Mouse (Mus musculus) CH12.LX (cell line): ENCODE results near the gene Slc47a2. TPM values are rescaled to one million over a fixed set of nuclear protein-coding genes. Genes with fewer than 3 reads are reported as not detected.

ENCODE experiments used
- DNase-seq: peaks from one replicate; pipeline ENCODE4 v3.0.0-alpha.2; 2013; ENCODE audit errors: extremely low read depth
- H3K27ac ChIP-seq: 2 replicates; pipeline ENCODE4 v1.5.1; 2012; ENCODE audit warnings: low read depth, mild to moderate bottlenecking, control low read depth, moderate library complexity; ENCODE audit not compliant: insufficient read depth
- H3K27me3 ChIP-seq: replicated peaks from 2 replicates; pipeline ENCODE3; 2012; ENCODE audit warnings: inconsistent platforms
- H3K36me3 ChIP-seq, 2 experiments: replicated peaks in 1 of 2; 2 replicates each; pipeline versions ENCODE3 to v1.6.1; 2012; ENCODE audit warnings: inconsistent platforms in 1 of 2, low read length in 1 of 2, mild to moderate bottlenecking in 1 of 2, mixed read lengths in 1 of 2, moderate library complexity in 1 of 2; ENCODE audit not compliant: control insufficient read depth in 1 of 2, insufficient read depth in 1 of 2
- H3K4me1 ChIP-seq, 2 experiments: 2 replicates each; pipeline ENCODE4 v1.6.1; 2012; ENCODE audit warnings: inconsistent platforms in 1 of 2, moderate library complexity in 1 of 2; ENCODE audit not compliant: insufficient read depth in 2 of 2, control insufficient read depth in 1 of 2
- H3K4me2 ChIP-seq: 2 replicates; pipeline ENCODE4 v1.6.1; 2012; ENCODE audit warnings: low read depth, mild to moderate bottlenecking, control low read depth; ENCODE audit not compliant: poor library complexity, insufficient read depth, severe bottlenecking
- H3K4me3 ChIP-seq, 3 experiments: fragments of 150-350 bp in 1 of 3; sonication (generic) in 1 of 3; replicated peaks in 1 of 3; 2 replicates each; pipeline versions ENCODE3 to v1.5.1; 2011 to 2012; ENCODE audit warnings: low read depth in 2 of 3, low read length in 2 of 3, mild to moderate bottlenecking in 2 of 3, moderate library complexity in 2 of 3, control low read depth in 1 of 3, improper control_type of control experiment in 1 of 3, inconsistent platforms in 1 of 3, mixed read lengths in 1 of 3; ENCODE audit not compliant: poor library complexity in 1 of 3
- H3K79me2 ChIP-seq: replicated peaks from 2 replicates; pipeline ENCODE4 v1.6.1; 2012; ENCODE audit warnings: mild to moderate bottlenecking, moderate library complexity; ENCODE audit not compliant: control insufficient read depth, poor library complexity, insufficient read depth, severe bottlenecking; ENCODE audit errors: extremely low read depth
- H3K9ac ChIP-seq: 2 replicates; pipeline ENCODE4 v1.6.1; 2012; ENCODE audit warnings: low read depth, mild to moderate bottlenecking, control low read depth, moderate library complexity; ENCODE audit not compliant: insufficient read depth
- H3K9me3 ChIP-seq: replicated peaks from 2 replicates; pipeline ENCODE3; 2012; ENCODE audit warnings: low read length, inconsistent platforms, mixed read lengths
- BHLHE40 ChIP-seq: IDR thresholded peaks from 2 replicates; pipeline ENCODE4 v1.6.1; 2011; ENCODE audit warnings: mild to moderate bottlenecking, low read depth, low read length, improper control_type of control experiment
- CHD1 ChIP-seq: IDR thresholded peaks from 2 replicates; pipeline ENCODE4 v1.6.1; 2012; ENCODE audit warnings: low read depth, low read length, improper control_type of control experiment, inconsistent platforms
- CHD2 ChIP-seq: IDR thresholded peaks from 2 replicates; pipeline ENCODE4 v1.6.1; 2011; ENCODE audit warnings: low read length, improper control_type of control experiment
- CTCF ChIP-seq, 2 experiments: IDR thresholded peaks in 1 of 2; conservative IDR thresholded peaks in 1 of 2; 2 replicates each; pipeline ENCODE4 v1.5.1; 2011 to 2012; ENCODE audit warnings: low read depth in 2 of 2, low read length in 2 of 2, improper control_type of control experiment in 1 of 2, inconsistent platforms in 1 of 2, mild to moderate bottlenecking in 1 of 2, moderate library complexity in 1 of 2
- E2F4 ChIP-seq: IDR thresholded peaks from 2 replicates; pipeline ENCODE4 v1.6.1; 2011; ENCODE audit warnings: low read depth, low read length, improper control_type of control experiment; ENCODE audit not compliant: insufficient replicate concordance
- ELF1 ChIP-seq: IDR thresholded peaks from 2 replicates; pipeline ENCODE4 v1.6.1; 2014; ENCODE audit warnings: low read depth, mild to moderate bottlenecking, inconsistent platforms, low read length, improper control_type of control experiment
- EP300 ChIP-seq: IDR thresholded peaks from 2 replicates; pipeline ENCODE4 v1.6.1; 2011; ENCODE audit warnings: low read length, improper control_type of control experiment
- ETS1 ChIP-seq: conservative IDR thresholded peaks from 2 replicates; pipeline ENCODE4 v1.6.1; 2012; ENCODE audit warnings: low read depth, mild to moderate bottlenecking, inconsistent platforms, low read length, improper control_type of control experiment, moderate library complexity
- GABPA ChIP-seq: IDR thresholded peaks from 2 replicates; pipeline ENCODE4 v1.6.1; 2012; ENCODE audit warnings: low read depth, low read length, improper control_type of control experiment, inconsistent platforms; ENCODE audit not compliant: insufficient replicate concordance
- HCFC1 ChIP-seq: IDR thresholded peaks from 2 replicates; pipeline ENCODE4 v1.6.1; 2012; ENCODE audit warnings: low read depth, mild to moderate bottlenecking, inconsistent platforms, low read length, improper control_type of control experiment
- IRF4 ChIP-seq: IDR thresholded peaks from 2 replicates; pipeline ENCODE4 v1.6.1; 2014; ENCODE audit warnings: low read depth, mild to moderate bottlenecking, inconsistent platforms, low read length, improper control_type of control experiment
- JUN ChIP-seq: IDR thresholded peaks from 2 replicates; pipeline ENCODE4 v1.6.1; 2011; ENCODE audit warnings: low read depth, mild to moderate bottlenecking, low read length, improper control_type of control experiment, moderate library complexity; ENCODE audit not compliant: insufficient read depth
- JUND ChIP-seq: conservative IDR thresholded peaks from 2 replicates; pipeline ENCODE4 v1.6.1; 2011; ENCODE audit warnings: low read depth, low read length, improper control_type of control experiment
- KAT2A ChIP-seq: IDR thresholded peaks from 2 replicates; pipeline ENCODE4 v1.6.1; 2012; ENCODE audit warnings: low read length, improper control_type of control experiment, inconsistent platforms; ENCODE audit not compliant: insufficient replicate concordance
- MAFK ChIP-seq: IDR thresholded peaks from 2 replicates; pipeline ENCODE4 v1.6.1; 2011; ENCODE audit warnings: low read length, improper control_type of control experiment; ENCODE audit not compliant: insufficient replicate concordance
- MAX ChIP-seq: IDR thresholded peaks from 2 replicates; pipeline ENCODE4 v1.6.1; 2011; ENCODE audit warnings: low read length, improper control_type of control experiment
- MAZ ChIP-seq: IDR thresholded peaks from 2 replicates; pipeline ENCODE4 v1.6.1; 2012; ENCODE audit warnings: low read depth, mild to moderate bottlenecking, inconsistent platforms, low read length, improper control_type of control experiment, moderate library complexity
- MEF2A ChIP-seq: IDR thresholded peaks from 2 replicates; pipeline ENCODE4 v1.6.1; 2014; ENCODE audit warnings: low read depth, mild to moderate bottlenecking, inconsistent platforms, low read length, improper control_type of control experiment, borderline replicate concordance
- MXI1 ChIP-seq: IDR thresholded peaks from 2 replicates; pipeline ENCODE4 v1.6.1; 2011; ENCODE audit warnings: mild to moderate bottlenecking, low read depth, low read length, improper control_type of control experiment
- MYC ChIP-seq: IDR thresholded peaks from 2 replicates; pipeline ENCODE4 v1.6.1; 2011; ENCODE audit warnings: low read depth, mild to moderate bottlenecking, improper control_type of control experiment, low read length
- NELFE ChIP-seq: IDR thresholded peaks from 2 replicates; pipeline ENCODE4 v1.6.1; 2011; ENCODE audit warnings: low read depth, low read length, improper control_type of control experiment
- NRF1 ChIP-seq: IDR thresholded peaks from 2 replicates; pipeline ENCODE4 v1.6.1; 2014; ENCODE audit warnings: low read depth, mild to moderate bottlenecking, inconsistent platforms, low read length, improper control_type of control experiment, moderate library complexity
- PAX5 ChIP-seq: IDR thresholded peaks from 2 replicates; pipeline ENCODE4 v1.6.1; 2012; ENCODE audit warnings: low read length, inconsistent platforms, mixed read lengths
- POLR2A ChIP-seq: IDR thresholded peaks from 2 replicates; pipeline ENCODE4 v1.6.1; 2011; ENCODE audit warnings: low read depth, mild to moderate bottlenecking, improper control_type of control experiment, low read length
- POLR2AphosphoS2 ChIP-seq: IDR thresholded peaks from 2 replicates; pipeline ENCODE4 v1.6.1; 2011; ENCODE audit warnings: low read depth, low read length, improper control_type of control experiment
- RAD21 ChIP-seq: IDR thresholded peaks from 2 replicates; pipeline ENCODE4 v1.6.1; 2011; ENCODE audit warnings: low read depth, mild to moderate bottlenecking, low read length, improper control_type of control experiment, moderate library complexity
- RCOR1 ChIP-seq: conservative IDR thresholded peaks from 2 replicates; pipeline ENCODE4 v1.6.1; 2012; ENCODE audit warnings: low read depth, mild to moderate bottlenecking, inconsistent platforms, low read length, improper control_type of control experiment
- SIN3A ChIP-seq: IDR thresholded peaks from 2 replicates; pipeline ENCODE4 v1.6.1; 2012; ENCODE audit warnings: low read length, improper control_type of control experiment, inconsistent platforms
- SMC3 ChIP-seq: IDR thresholded peaks from 2 replicates; pipeline ENCODE4 v1.6.1; 2011; ENCODE audit warnings: low read depth, low read length, improper control_type of control experiment
- TBP ChIP-seq: conservative IDR thresholded peaks from 2 replicates; pipeline ENCODE4 v1.6.1; 2011; ENCODE audit warnings: low read depth, low read length, improper control_type of control experiment
- TCF12 ChIP-seq: IDR thresholded peaks from 2 replicates; pipeline ENCODE4 v1.6.1; 2014; ENCODE audit warnings: low read depth, mild to moderate bottlenecking, inconsistent platforms, low read length, improper control_type of control experiment
- UBTF ChIP-seq: IDR thresholded peaks from 2 replicates; pipeline ENCODE4 v1.6.1; 2012; ENCODE audit warnings: low read depth, mild to moderate bottlenecking, inconsistent platforms, low read length, improper control_type of control experiment, moderate library complexity
- USF1 ChIP-seq: IDR thresholded peaks from 2 replicates; pipeline ENCODE4 v1.6.1; 2014; ENCODE audit warnings: low read depth, mild to moderate bottlenecking, inconsistent platforms, low read length, improper control_type of control experiment
- USF2 ChIP-seq: conservative IDR thresholded peaks from 2 replicates; pipeline ENCODE4 v1.6.1; 2011; ENCODE audit warnings: low read depth, low read length, improper control_type of control experiment
- ZC3H11A ChIP-seq: IDR thresholded peaks from 2 replicates; pipeline ENCODE4 v1.6.1; 2012; ENCODE audit warnings: low read depth, mild to moderate bottlenecking, inconsistent platforms, low read length, improper control_type of control experiment
- ZKSCAN1 ChIP-seq: IDR thresholded peaks from 2 replicates; pipeline ENCODE4 v1.6.1; 2012; ENCODE audit warnings: low read depth, inconsistent platforms, low read length, improper control_type of control experiment, borderline replicate concordance
- ZMIZ1 ChIP-seq: IDR thresholded peaks from 2 replicates; pipeline ENCODE4 v1.6.1; 2012; ENCODE audit warnings: low read depth, mild to moderate bottlenecking, inconsistent platforms, low read length, improper control_type of control experiment
- ZNF384 ChIP-seq: IDR thresholded peaks from 2 replicates; pipeline ENCODE4 v1.6.1; 2012; ENCODE audit warnings: low read depth, low read length, improper control_type of control experiment, inconsistent platforms
- dilution Hi-C: fragments of 300-500 bp; cut with MboI; formaldehyde crosslinking; loops from 2 replicates; pipeline ENCODE4 v1.14.3; 2020; ENCODE audit warnings: low sequenced_read_pairs; ENCODE audit not compliant: extremely low pct_unique_long_range_greater_than_20kb, extremely low pct_ligation_motif_present
- in situ Hi-C: fragments of 300-500 bp; cut with MboI; formaldehyde crosslinking; loops from 3 replicates; pipeline ENCODE4 v1.14.3; 2019; ENCODE audit warnings: low sequenced_read_pairs, low pct_ligation_motif_present, low pct_unique_long_range_greater_than_20kb, mixed read lengths
- polyA plus RNA-seq: library from polyadenylated mRNA; unstranded; fragments of >175 nt; gene quantifications from 2 replicates; pipeline ENCODE4 v1.2.1, GENCODE M21; 2012; ENCODE audit warnings: low read depth; ENCODE audit not compliant: insufficient read length
- total RNA-seq, 2 experiments: library from RNA; depleted of rRNA; stranded (reverse); fragments of 300-350 nt in 1 of 2; fragments of >200 nt in 1 of 2; gene quantifications; 2 replicates each; pipeline ENCODE4 v1.2.3; 2012 to 2014

The Slc47a2 gene
- total and polyA plus RNA-seq, 3 experiments = 0.08 to 0.68 (median 0.39) TPM

DNA sequence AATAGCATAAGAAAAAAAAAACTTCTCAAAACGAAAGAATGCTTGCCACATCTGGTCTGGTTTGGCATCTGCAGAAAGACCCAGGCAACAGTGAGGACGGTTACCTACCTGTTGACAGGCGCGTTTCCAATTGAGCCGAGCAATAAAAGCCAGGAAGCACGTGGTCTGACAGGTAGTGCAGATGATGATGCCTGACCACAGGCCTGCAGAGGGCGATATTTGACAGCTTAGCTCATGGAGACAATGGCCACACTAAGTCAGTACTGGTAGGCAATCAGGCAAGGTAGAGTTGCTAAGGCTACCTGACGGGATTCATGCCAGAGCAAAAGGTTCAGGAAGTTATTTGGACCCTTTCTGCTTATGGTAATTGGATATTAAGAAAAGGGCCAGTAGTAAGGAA lies 6.7 kb upstream of the Slc47a2 start:
- Histone ChIP-seq H3K4me1 (no peaks in the 10 kb centered on the region), H3K4me3 (no peak overlapping the region), H3K9me3 (no peaks in the 10 kb centered on the region), H3K27me3 (peaks cover 2% of the 10 kb centered on the region), H3K36me3 (peaks cover 18 to 81% of the 10 kb centered on the region in 2 experiments), H3K79me2 (no peaks in the 10 kb centered on the region), H3K4me2 (no peak overlapping the region), H3K27ac (no peak overlapping the region), H3K9ac (no peak overlapping the region)
- DNase-seq = peak; percentile 87
- dilution Hi-C loops (no loop called here), in situ Hi-C loops (no loop called here)
- TF ChIP-seq SIN3A = peak; percentile 80
- TF ChIP-seq TCF12 = no peak
- no peak for TF ChIP-seq MAZ
- no peak for TF ChIP-seq ZKSCAN1
- TF ChIP-seq CHD1 = no peak
- no peak for TF ChIP-seq ZMIZ1
- TF ChIP-seq POLR2A = no peak
- TF ChIP-seq NELFE = peak; percentile 5; the same call in 1 of the 2 replicates
- no peak for TF ChIP-seq POLR2AphosphoS2
- TF ChIP-seq NRF1 = no peak
- no peak for TF ChIP-seq EP300
- TF ChIP-seq SMC3 = peak; percentile 92
- no peak for TF ChIP-seq IRF4
- TF ChIP-seq RAD21 = peak; percentile 92
- TF ChIP-seq USF1 = peak; percentile 65
- TF ChIP-seq TBP = no peak
- TF ChIP-seq E2F4 = no peak
- TF ChIP-seq GABPA = no peak
- peak; percentile 55 for TF ChIP-seq BHLHE40
- no peak for TF ChIP-seq RCOR1
- TF ChIP-seq ELF1 = peak; percentile 40; the same call in 1 of the 2 replicates
- TF ChIP-seq ZNF384 = no peak
- TF ChIP-seq MXI1 = peak; percentile 94
- no peak for TF ChIP-seq PAX5
- TF ChIP-seq HCFC1 = no peak
- TF ChIP-seq CHD2 = no peak
- peak; percentile 38 for TF ChIP-seq USF2
- TF ChIP-seq ETS1 = no peak
- peak; percentile 99 for TF ChIP-seq MAX
- TF ChIP-seq MYC = peak; percentile 99
- peak; percentile 66 to 96 for TF ChIP-seq CTCF (conservative IDR thresholded peaks at IDR 0.05 in 1 of 2, IDR thresholded peaks at IDR 0.05 in 1 of 2; ENCODE audit: low read depth in 2 of 2, low read length in 2 of 2)
- no peak for TF ChIP-seq MAFK
- no peak for TF ChIP-seq JUND
- TF ChIP-seq ZC3H11A = peak; percentile 18; the same call in 1 of the 2 replicates
- TF ChIP-seq JUN = no peak
- no peak for TF ChIP-seq UBTF
- TF ChIP-seq KAT2A = no peak
- 0 out of 2 replicates have a peak, but pooled peaks have one; percentile 27 for TF ChIP-seq MEF2A
